Mouse (Mus musculus): ENCODE measurements at regions not wholly inside any gene's neighbourhood (a gene's known extent, or its start where the extent isn't known, plus 50 kb on each side); places are given as distances from the start of the nearest gene placed in this dataset.
A peak's percentile ranks its signal among the peaks of the same experiment; 100 is the strongest.

GRCm38 (mm10) chr7:67462591-67462990 lies 89.9 kb upstream of the Mef2a start:
- DNase-seq (ENCODE audit: low spot score in 2 of 2) = no peak

- DNase-seq (ENCODE audit: low spot score in 2 of 2) = peak; percentile 81 to 83
Observed at GRCm38 (mm10) chr7:67461333-67462255, 88.9 kb upstream of the Mef2a start.

- peak; percentile 48 to 49 for DNase-seq (ENCODE audit: low spot score in 2 of 2)
Observed at GRCm38 (mm10) chr7:67459810-67460209, 87.2 kb upstream of the Mef2a start.

GRCm38 (mm10) chr7:67459209-67459608 lies 86.6 kb upstream of the Mef2a start:
- no peak for DNase-seq (ENCODE audit: low spot score in 2 of 2)

GRCm38 (mm10) chr7:67458640-67459039 lies 86.0 kb upstream of the Mef2a start:
- no peak for DNase-seq (ENCODE audit: low spot score in 2 of 2)

- no peak for DNase-seq (ENCODE audit: low spot score in 2 of 2)
Observed at GRCm38 (mm10) chr7:67457898-67458297, 85.2 kb upstream of the Mef2a start.

GRCm38 (mm10) chr7:67456015-67456414 lies 83.4 kb upstream of the Mef2a start:
- no peak for DNase-seq (ENCODE audit: low spot score in 2 of 2)

- no peak for DNase-seq (ENCODE audit: low spot score in 2 of 2)
Observed at GRCm38 (mm10) chr7:67454458-67454857, 81.8 kb upstream of the Mef2a start.

GRCm38 (mm10) chr7:67451157-67451793 lies 78.6 kb upstream of the Mef2a start:
- peak in 1 of 2 experiments; percentile 38 for DNase-seq (ENCODE audit: low spot score in 2 of 2)

GRCm38 (mm10) chr7:67446606-67447005 lies 73.9 kb upstream of the Mef2a start:
- DNase-seq (ENCODE audit: low spot score in 2 of 2) = no peak

GRCm38 (mm10) chr7:67445203-67446041 lies 72.8 kb upstream of the Mef2a start:
- peak; percentile 69 to 76 for DNase-seq (ENCODE audit: low spot score in 2 of 2)

- DNase-seq (ENCODE audit: low spot score in 2 of 2) = peak; percentile 37 to 42
Observed at GRCm38 (mm10) chr7:67444523-67444942, 71.9 kb upstream of the Mef2a start.

- no peak for DNase-seq (ENCODE audit: low spot score in 2 of 2)
Observed at GRCm38 (mm10) chr7:67443666-67444065, 71.0 kb upstream of the Mef2a start.

GRCm38 (mm10) chr7:67443001-67443555 lies 70.4 kb upstream of the Mef2a start:
- DNase-seq (ENCODE audit: low spot score in 2 of 2) = peak; percentile 68

- no peak for DNase-seq (ENCODE audit: low spot score in 2 of 2)
Observed at GRCm38 (mm10) chr7:67442284-67442683, 69.6 kb upstream of the Mef2a start.

GRCm38 (mm10) chr7:67440806-67441205 lies 68.1 kb upstream of the Mef2a start:
- peak; percentile 86 to 91 for DNase-seq (ENCODE audit: low spot score in 2 of 2)

- no peak for DNase-seq (ENCODE audit: low spot score in 2 of 2)
Observed at GRCm38 (mm10) chr7:67437216-67438006, 64.8 kb upstream of the Mef2a start.

GRCm38 (mm10) chr7:67435643-67436339 lies 63.1 kb upstream of the Mef2a start:
- peak; percentile 58 to 66 for DNase-seq (ENCODE audit: low spot score in 2 of 2)

- no peak for DNase-seq (ENCODE audit: low spot score in 2 of 2)
Observed at GRCm38 (mm10) chr7:67430987-67431386, 58.3 kb upstream of the Mef2a start.

- no peak for DNase-seq (ENCODE audit: low spot score in 2 of 2)
Observed at GRCm38 (mm10) chr7:67430041-67430440, 57.4 kb upstream of the Mef2a start.

Data from right cerebral cortex, postnatal 10 days (tissue).